Mouse (Mus musculus): Measurements from ENCODE around the gene Pitpnm3. TPM values are rescaled to one million over a fixed set of nuclear protein-coding genes. Genes with fewer than 3 reads are reported as not detected.

Gene Pitpnm3
- 0.23 and 0.47 TPM in 2 replicates for polyA plus RNA-seq (2015; fragmentation: Nextera tagmentation; extraction: Ambion mirVana)

GRCm38 (mm10) chr11:72135383-72136158 is at the start of gene Pitpnm3:
Gene Pitpnm3 (minus strand): TSS chr11:72135778.

GRCm38 (mm10) chr11:72041768-72042607 is 93.6 kb downstream of the Pitpnm3 start, which contains the start of gene Pimreg:
Gene Pimreg (plus strand): TSS chr11:72042032.

DNA sequence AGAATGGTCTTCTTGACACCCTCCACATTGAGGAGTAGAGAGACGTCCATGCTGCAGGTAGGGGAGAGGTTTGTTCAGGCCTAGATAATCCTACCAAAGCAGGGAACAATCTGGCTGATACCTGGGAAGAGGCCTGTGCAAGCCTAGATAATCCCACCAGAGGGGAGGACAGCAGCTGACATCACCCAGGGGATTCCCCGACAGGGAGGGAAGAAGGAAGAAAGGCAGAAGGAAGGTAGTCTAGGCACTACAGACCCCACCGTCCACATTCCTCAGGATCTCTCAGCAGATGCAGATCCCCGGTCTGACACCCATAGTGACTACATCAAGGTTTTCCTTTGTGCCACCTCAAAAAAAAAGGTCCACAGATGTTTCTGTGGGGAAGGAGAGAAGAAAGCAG is 98.2 kb downstream of the Pitpnm3 start, which contains the start of gene Aipl1:
TSS of gene Aipl1 (minus strand) at position 101 of the 400 bp plus-strand sequence.

Other genes with a start within 250 kb of the Pitpnm3 start
- 0.26 and 0.47 TPM in 2 replicates for gene Aipl1, start 98.3 kb downstream of the Pitpnm3 start, polyA plus RNA-seq (2015; fragmentation: Nextera tagmentation; extraction: Ambion mirVana)
- gene Pimreg, start 93.7 kb downstream of the Pitpnm3 start, polyA plus RNA-seq (2015; fragmentation: Nextera tagmentation; extraction: Ambion mirVana) = 15.9 and 19.8 TPM in 2 replicates
- 0.06 and 0.07 TPM in 2 replicates for gene Gm43951, start 71.1 kb upstream of the Pitpnm3 start, polyA plus RNA-seq (2015; fragmentation: Nextera tagmentation; extraction: Ambion mirVana)
- gene 4933427D14Rik, start 71.7 kb upstream of the Pitpnm3 start, polyA plus RNA-seq (2015; fragmentation: Nextera tagmentation; extraction: Ambion mirVana) = 6.0 and 7.7 TPM in 2 replicates
- 102 and 113 TPM in 2 replicates for gene Txndc17, start 71.8 kb upstream of the Pitpnm3 start, polyA plus RNA-seq (2015; fragmentation: Nextera tagmentation; extraction: Ambion mirVana)
- 23.3 and 26.0 TPM in 2 replicates for gene Med31, start 79.8 kb upstream of the Pitpnm3 start, polyA plus RNA-seq (2015; fragmentation: Nextera tagmentation; extraction: Ambion mirVana)
- not detected in 2 replicates for gene Slc13a5, start 131.4 kb upstream of the Pitpnm3 start, polyA plus RNA-seq (2015; fragmentation: Nextera tagmentation; extraction: Ambion mirVana)
- gene Xaf1, start 165.9 kb upstream of the Pitpnm3 start, polyA plus RNA-seq (2015; fragmentation: Nextera tagmentation; extraction: Ambion mirVana) = 16.4 and 28.2 TPM in 2 replicates
- gene Fbxo39, start 178.7 kb upstream of the Pitpnm3 start, polyA plus RNA-seq (2015; fragmentation: Nextera tagmentation; extraction: Ambion mirVana) = 0.07 TPM in 1 of 2 replicates, not detected in the other
- gene Tekt1, start 226.7 kb upstream of the Pitpnm3 start, polyA plus RNA-seq (2015; fragmentation: Nextera tagmentation; extraction: Ambion mirVana) = not detected in 2 replicates

All from spleen, postnatal 0 days (tissue).